Mouse (Mus musculus) kidney, adult 2 months (tissue): ENCODE results near the gene Ppm1b.

Source experiments
- CTCF ChIP-seq: fragments of 200-500 bp; conservative IDR thresholded peaks from 2 replicates; pipeline ENCODE4 v1.5.1; 2011; ENCODE audit warnings: low read depth, mild to moderate bottlenecking, control low read depth, low read length, moderate library complexity, mixed read lengths; ENCODE audit not compliant: insufficient read depth, insufficient read length
- POLR2A ChIP-seq: fragments of 200-500 bp; IDR thresholded peaks from one replicate; pipeline ENCODE4 v1.6.1; 2011; ENCODE audit warnings: low read depth, low read length, control low read depth

DNA sequence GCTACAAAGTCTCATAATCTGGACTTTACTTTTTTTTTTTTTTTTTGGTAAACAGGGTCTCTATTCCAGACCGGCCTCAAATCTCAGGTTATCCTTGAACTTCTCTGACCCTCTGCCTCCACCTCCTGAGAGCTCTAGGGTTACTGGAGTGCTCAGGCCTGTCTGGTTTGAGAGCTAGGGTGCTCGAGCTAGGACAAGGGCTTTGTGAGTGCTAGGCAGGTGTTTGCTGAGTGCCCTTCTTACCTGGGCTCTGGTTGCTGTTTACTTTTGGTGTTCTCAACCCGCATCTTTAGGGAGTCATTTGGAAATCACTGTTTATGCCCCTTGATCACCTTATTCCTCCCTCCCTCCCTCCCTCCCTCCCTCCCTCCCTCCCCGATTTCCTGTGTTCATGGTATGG, 5.5 kb downstream of the Ppm1b start:
- TF ChIP-seq CTCF (no peak), POLR2A (no peak)
